In the genomic region with DNA sequence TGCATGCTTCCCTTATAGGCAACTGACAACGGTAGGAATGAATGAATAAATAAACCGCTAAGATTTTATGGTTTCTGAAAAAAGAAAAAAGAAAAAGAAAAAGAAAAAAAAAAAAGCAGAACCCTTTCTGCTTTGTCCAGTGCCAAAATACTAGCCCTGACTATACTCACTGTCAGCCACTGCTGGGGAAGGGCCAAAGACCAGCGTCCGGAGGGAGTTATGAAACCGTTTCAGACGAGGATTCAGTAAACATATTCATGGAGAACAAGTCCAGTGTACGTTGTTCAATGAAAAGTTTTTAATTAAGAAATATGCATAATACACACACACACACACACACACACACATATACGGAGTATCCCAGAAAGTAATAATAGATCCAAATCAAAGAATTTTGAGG, we compare ENCODE assay signal across 11 mouse cellular contexts.
"Had no signal": no experiment of that assay in that cellular context is flagged by ENCODE, and none has a peak within 500 bp of the region (broad histone marks: within the 10 kb centered on the region; RNA-seq: fewer than 3 reads in every experiment).

No protein-coding gene starts in this region.

- H3K4me3 ChIP-seq: limb, embryonic 12.5 days; limb, embryonic 15.5 days; lung, embryonic 15.5 days had no signal

- H3K27me3 ChIP-seq: limb, embryonic 12.5 days; limb, embryonic 15.5 days; lung, embryonic 15.5 days had no signal

- DNase-seq: kidney, postnatal 14 days; left cerebral cortex, postnatal 4 days; liver, postnatal 0 days; lung, postnatal 14 days; midbrain, embryonic 14.5 days; thymus, adult 18-20 months; thymus, postnatal 36 days had no signal

- H3K9me3 ChIP-seq: limb, embryonic 12.5 days; limb, embryonic 15.5 days; lung, embryonic 15.5 days had no signal

- H3K27ac ChIP-seq: limb, embryonic 12.5 days; limb, embryonic 15.5 days; liver, embryonic 14.5 days; lung, embryonic 15.5 days had no signal
